Mouse (Mus musculus) adrenal gland, postnatal 14 days (tissue): ENCODE results near the gene Tmem179. TPM values are rescaled to one million over a fixed set of nuclear protein-coding genes. Genes with fewer than 3 reads are reported as not detected.

Experiments used
- DNase-seq: peaks from one replicate; pipeline ENCODE4 v3.0.0; 2021; ENCODE audit warnings: mixed read lengths
- long read RNA-seq, 2 experiments: library from polyadenylated mRNA; stranded (forward); transcript quantifications; one replicate each; pipeline ENCODE4 v2.0.0; 2021
- total RNA-seq: library from RNA; stranded (reverse); gene quantifications from 2 replicates; pipeline ENCODE4 v1.2.3, GENCODE M21; 2021

Tmem179 gene
- 3.9 and 6.0 TPM in 2 replicates for total RNA-seq
- long read RNA-seq, experiment 1, transcript Tmem179-201 (4 exons, 2,380 nt), result major isoform, 24 of 26 reads
- long read RNA-seq, experiment 1, partial matches to known transcripts, result 0 of 26 reads
- long read RNA-seq, experiment 1, other reads (novel, unspliced or antisense), result 1 of 26 reads
- long read RNA-seq, experiment 2, transcript Tmem179-201 (4 exons, 2,380 nt), result major isoform, 8 of 8 reads
- long read RNA-seq, experiment 2, partial matches to known transcripts, result 0 of 8 reads
- long read RNA-seq, experiment 2, other reads (novel, unspliced or antisense), result 0 of 8 reads

- peak; percentile 93 for DNase-seq
Observed at GRCm38 (mm10) chr12:112516697-112517337, at the start of gene Tmem179. TSS of gene Tmem179 (minus strand) at chr12:112516747.

DNA sequence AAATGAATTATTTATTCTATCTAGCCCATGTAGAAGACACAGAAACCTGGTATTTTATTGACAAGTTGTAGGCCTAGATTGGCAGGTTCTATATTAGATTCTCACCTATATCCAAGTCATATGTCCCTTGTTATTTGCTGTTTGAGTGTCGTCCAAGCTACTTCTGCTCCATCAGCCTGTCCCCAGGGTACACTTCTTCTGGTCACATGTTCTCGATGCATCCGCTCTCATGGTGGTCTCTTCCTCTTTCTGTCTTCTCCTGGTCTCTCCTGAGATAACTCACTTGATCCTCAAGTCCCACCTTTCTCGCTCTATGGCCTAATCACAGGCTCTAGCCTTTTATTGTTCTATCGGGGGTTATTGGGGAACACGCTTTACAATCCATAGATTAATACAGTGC lies 46.5 kb upstream of the Tmem179 start:
- DNase-seq, result no peak

- DNase-seq, result no peak
Observed at GRCm38 (mm10) chr12:112562462-112562861, 45.9 kb upstream of the Tmem179 start.

DNA sequence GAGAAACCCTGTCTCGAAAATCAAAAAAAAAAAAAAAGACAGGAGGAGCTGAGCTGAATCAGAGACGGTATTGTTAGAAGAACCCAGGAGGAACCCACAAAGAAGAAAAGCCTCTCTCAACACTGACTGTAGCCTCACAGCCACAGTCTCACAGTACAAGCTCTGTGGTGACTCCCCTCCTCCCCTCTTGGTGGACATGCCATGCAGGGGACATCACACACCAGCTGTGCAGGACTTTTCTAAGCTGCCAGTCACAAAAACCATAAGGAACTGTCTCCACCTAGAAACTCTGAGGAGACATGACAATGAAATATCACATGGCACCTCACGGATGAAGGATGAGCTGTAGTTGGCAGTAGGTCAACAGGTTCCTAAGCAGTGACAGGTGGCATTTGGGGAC lies 44.6 kb upstream of the Tmem179 start:
- no peak for DNase-seq

- peak; percentile 49 for DNase-seq
Observed at GRCm38 (mm10) chr12:112560176-112560797, 43.7 kb upstream of the Tmem179 start.

GRCm38 (mm10) chr12:112559671-112560070 lies 43.1 kb upstream of the Tmem179 start:
- DNase-seq, result no peak

GRCm38 (mm10) chr12:112559231-112559630 lies 42.7 kb upstream of the Tmem179 start:
- peak; percentile 40 for DNase-seq

- no peak for DNase-seq
Observed at GRCm38 (mm10) chr12:112557219-112557618, 40.7 kb upstream of the Tmem179 start.

GRCm38 (mm10) chr12:112556531-112557060 lies 40.0 kb upstream of the Tmem179 start:
- no peak for DNase-seq

DNA sequence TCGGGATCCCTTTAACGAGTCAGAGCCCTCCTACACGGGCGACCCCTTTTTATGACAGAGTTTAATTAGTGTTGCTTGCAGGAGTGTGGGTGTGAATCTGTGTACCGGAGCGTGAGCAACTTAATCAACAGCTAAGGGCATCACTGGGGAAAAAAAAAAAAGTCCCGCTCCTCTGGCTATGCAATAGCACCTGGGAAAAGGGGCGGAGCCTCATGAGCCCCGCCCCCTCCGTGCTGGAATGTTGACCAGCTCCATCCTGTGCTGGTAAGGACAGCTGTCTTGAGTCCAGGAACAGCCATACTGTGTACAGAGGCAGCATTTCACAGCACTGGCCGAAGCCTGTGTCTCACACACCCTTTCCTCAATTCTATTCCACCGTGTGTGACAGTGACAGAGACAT lies 38.4 kb upstream of the Tmem179 start:
- no peak for DNase-seq

DNA sequence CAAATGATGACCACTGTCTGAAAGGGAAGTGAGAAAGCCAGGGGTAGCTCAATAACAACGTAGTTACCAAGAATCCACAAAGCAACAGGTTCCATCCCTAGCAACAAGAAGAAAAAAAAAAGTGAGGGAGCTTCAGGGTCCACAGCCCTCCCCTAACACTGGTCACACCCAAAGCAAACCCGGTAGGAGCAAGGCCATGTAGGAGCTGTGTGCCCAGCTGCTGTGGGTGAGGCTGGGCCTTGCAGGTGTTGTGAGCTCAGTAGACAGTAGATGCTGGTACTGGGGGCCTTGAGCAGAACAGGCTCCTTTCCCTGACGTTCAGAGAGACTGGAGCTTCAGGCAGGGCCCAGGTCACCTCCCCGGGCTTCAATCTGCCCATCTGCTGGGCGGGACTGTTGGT lies 36.0 kb upstream of the Tmem179 start:
- DNase-seq, result no peak

DNA sequence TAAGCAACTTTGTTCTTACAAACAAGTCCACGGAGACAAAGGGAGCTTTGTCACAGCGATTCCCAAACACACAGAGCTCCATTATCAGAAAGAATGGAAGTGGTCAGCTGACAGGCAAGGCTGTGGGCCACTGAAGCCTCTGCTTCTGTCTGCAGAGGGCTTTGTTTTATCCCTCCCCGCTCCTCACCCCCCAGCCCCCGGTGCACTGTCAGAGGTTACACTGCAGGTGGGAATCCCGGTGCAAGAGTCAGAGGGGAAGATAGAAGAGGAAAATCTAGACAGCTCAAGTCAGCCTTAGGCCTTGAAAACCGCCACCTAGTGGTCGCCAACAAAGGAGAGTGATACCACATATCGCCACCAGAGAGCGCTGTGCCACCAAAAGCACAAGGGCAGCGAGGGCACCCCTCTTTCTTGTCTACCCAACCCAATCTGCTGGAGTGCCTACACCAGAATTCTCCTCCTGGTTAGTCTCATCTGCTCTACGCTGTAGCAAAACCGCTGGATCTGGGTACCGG lies 35.4 kb upstream of the Tmem179 start:
- DNase-seq, result peak; percentile 90

- DNase-seq, result no peak
Observed at GRCm38 (mm10) chr12:112549287-112549686, 32.7 kb upstream of the Tmem179 start.

DNA sequence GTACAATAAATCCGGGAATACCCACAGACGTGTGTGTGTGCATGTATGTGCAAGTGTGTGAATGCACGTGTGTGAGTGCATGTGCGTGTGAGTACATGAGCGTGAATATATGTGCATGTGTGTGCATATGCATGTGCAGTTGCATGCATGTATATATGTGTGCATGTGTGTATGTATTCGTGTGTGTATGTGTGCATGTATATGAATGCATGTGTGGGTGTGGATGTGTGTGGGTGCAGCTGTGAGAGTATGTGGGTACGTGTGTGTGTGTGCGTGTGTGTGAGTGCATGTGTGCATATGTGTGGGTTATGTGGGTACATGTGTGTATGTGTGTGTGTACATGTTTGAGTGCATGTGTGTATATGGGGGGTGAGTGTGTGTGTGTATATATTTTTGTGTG lies 29.6 kb upstream of the Tmem179 start:
- DNase-seq, result no peak

- DNase-seq, result peak; percentile 25
Observed at GRCm38 (mm10) chr12:112544946-112545701, 28.6 kb upstream of the Tmem179 start.

- no peak for DNase-seq
Observed at GRCm38 (mm10) chr12:112543941-112544340, 27.4 kb upstream of the Tmem179 start.

DNA sequence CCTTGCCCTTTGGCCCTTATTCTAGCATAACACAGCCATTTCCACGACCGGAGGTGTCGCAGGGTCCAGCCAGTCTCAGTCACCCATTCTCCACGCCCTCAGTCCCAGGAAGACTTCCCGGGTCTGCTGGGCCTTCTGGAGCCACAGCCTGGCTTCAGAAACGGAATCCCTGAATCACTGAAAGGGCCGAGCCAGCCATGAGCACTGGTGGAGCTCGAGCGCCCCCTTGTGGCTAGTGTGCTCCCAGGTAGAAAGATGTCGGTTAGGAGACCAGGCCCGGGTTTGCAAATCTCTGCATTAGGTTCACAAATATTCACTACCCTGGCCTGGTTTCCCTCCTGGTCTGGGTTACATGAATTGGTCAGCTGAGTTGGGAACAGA lies 26.4 kb upstream of the Tmem179 start:
- peak; percentile 95 for DNase-seq

GRCm38 (mm10) chr12:112542257-112542919 lies 25.8 kb upstream of the Tmem179 start:
- DNase-seq, result no peak

GRCm38 (mm10) chr12:112541483-112542091 lies 25.0 kb upstream of the Tmem179 start:
- DNase-seq, result no peak

- no peak for DNase-seq
Observed at GRCm38 (mm10) chr12:112540321-112540720, 23.8 kb upstream of the Tmem179 start.

DNA sequence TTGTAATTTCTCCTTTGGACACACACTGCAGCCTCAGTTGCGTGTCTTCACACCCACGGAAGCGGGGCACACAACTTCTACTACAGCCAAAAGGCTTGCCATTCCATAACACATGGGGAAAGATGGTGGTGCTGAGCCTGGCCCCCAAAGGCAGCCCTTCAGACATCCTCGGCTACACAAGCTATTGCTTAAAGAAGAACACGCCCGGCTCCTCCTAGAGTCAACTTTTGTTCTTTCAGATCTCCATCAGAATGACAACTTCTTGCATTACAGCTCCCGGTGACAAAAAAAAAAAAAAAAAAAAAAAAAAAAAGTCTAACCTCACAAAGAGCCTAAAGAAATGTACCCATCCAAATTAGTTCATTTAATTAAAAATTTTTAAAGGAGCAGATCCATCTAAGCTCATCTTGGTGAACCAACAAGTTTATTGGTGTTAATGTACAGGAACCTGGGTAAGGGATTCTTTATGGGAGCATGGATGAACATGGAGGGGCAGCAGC lies 23.0 kb upstream of the Tmem179 start:
- DNase-seq, result no peak
